Mouse (Mus musculus): ENCODE results near the gene Olfr1505.

The Olfr1505 gene

GRCm38 (mm10) chr19:13913230-13913629 lies at the start of gene Olfr1505:
TSS of gene Olfr1505 (plus strand) at chr19:13913530.
- DNase-seq (ENCODE audit: low spot score in 2 of 2), result no peak

- no peak for DNase-seq (ENCODE audit: low spot score in 2 of 2)
These were observed 15.5 kb upstream of the Olfr1505 start, which contains the start of gene Olfr1504 for GRCm38 (mm10) chr19:13897828-13898227. TSS of gene Olfr1504 (minus strand) at chr19:13897928.

All from urinary bladder, postnatal 36 days (tissue).